Mouse (Mus musculus) limb, embryonic 12.5 days (tissue): Measurements from ENCODE around the gene Mettl2. TPM values are rescaled to one million over a fixed set of nuclear protein-coding genes. Genes with fewer than 3 reads are reported as not detected.
"Not testable (repeated sequence)": the region's sequence is repeated elsewhere in the genome, so short reads cannot be mapped to it uniquely, and the experiment has no call there.

Source experiments
- ATAC-seq: fragments of 200-750 bp; cut with Nextera tagmentation; 2 replicates; pipeline ENCODE4 v1.8.0; 2017; ENCODE audit warnings: low read depth, moderate TSS enrichment; ENCODE audit not compliant: insufficient number of reproducible peaks, insufficient read depth, low FRiP score, low TSS enrichment
- H3K27ac ChIP-seq: fragments of 300-500 bp; sonication (generic); 2 replicates; pipeline ENCODE4 v1.5.1; 2016; ENCODE audit warnings: mild to moderate bottlenecking, moderate library complexity
- H3K27me3 ChIP-seq: fragments of 300-500 bp; sonication (generic); 2 replicates; pipeline ENCODE4 v1.6.1; 2016; ENCODE audit warnings: mild to moderate bottlenecking, moderate library complexity
- H3K36me3 ChIP-seq: fragments of 300-500 bp; sonication (generic); 2 replicates; pipeline ENCODE4 v1.6.1; 2016; ENCODE audit warnings: mild to moderate bottlenecking, moderate library complexity
- H3K4me1 ChIP-seq: fragments of 300-500 bp; sonication (generic); replicated peaks from 2 replicates; pipeline ENCODE4 v1.6.1; 2016
- H3K4me2 ChIP-seq: fragments of 300-500 bp; sonication (generic); 2 replicates; pipeline ENCODE4 v1.6.1; 2016; ENCODE audit warnings: mild to moderate bottlenecking, moderate library complexity
- H3K4me3 ChIP-seq: fragments of 300-500 bp; sonication (generic); replicated peaks from 2 replicates; pipeline ENCODE4 v1.5.1; 2016; ENCODE audit warnings: mild to moderate bottlenecking
- H3K9ac ChIP-seq: fragments of 300-500 bp; sonication (generic); replicated peaks from 2 replicates; pipeline ENCODE4 v1.6.1; 2016; ENCODE audit warnings: mild to moderate bottlenecking, moderate library complexity
- H3K9me3 ChIP-seq: fragments of 300-500 bp; sonication (generic); 2 replicates; pipeline ENCODE4 v1.6.1; 2016; ENCODE audit warnings: mild to moderate bottlenecking, moderate library complexity
- WGBS: fragments of 180-500 bp; shearing (Covaris S2); methylation state at CpG from one replicate; pipeline ENCODE4 v1.1.7; 2016; 5-methylcytosine and 5-hydroxymethylcytosine counted together
- polyA plus RNA-seq: library from polyadenylated mRNA; unstranded; fragments of >200 nt; fragmentation: Nextera tagmentation; extraction: Ambion mirVana; gene quantifications from 2 replicates; pipeline ENCODE4 v1.2.1, GENCODE M21; 2016

The Mettl2 gene
- 49.6 and 55.2 TPM in 2 replicates for polyA plus RNA-seq

DNA sequence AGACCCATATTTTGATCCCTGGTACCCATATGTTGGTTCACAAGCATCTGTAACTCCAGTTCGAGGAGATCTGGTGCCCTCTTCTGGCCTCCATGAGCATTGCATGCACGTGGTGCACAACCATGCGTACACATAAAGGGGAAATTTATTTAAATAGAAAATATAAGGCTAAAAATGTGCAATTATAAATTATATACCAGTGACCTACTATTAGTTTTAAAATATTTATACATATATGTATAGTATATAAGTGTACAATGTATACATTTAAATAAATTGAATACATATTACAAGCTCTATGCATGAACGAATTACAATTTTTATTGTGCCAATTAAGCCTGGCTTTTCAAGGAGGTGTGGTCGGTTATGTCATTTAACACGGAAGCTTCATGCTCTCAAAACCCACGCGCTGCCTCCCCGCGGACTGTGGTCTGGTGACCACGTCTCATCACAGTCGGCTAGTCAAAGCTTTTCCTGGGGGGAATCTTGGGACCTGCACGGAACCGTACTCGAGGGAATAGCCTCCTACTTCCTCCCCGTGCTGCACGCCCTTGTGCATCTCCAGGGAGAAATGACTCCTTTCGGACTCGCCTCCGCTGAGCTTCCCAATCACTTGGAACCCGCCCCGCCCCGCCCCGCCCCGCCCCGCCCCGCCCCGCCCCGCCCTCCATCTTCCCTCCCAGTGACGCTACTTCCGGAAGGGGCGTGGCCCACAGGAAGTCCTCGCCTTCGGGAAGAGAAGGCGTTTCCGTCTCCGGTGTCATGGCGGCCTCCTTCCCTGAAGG lies at the start of gene Mettl2:
Gene Mettl2 (plus strand): TSS at position 691 of the 785 bp plus-strand sequence.
- peaks cover 25% of the 10 kb centered on the region for H3K36me3 ChIP-seq
- peak within 1 kb of the TSS; percentile 89 for H3K4me2 ChIP-seq
- H3K27ac ChIP-seq: 0 out of 2 replicates have a peak within 1 kb of the TSS, but pooled peaks have one; percentile 35
- WGBS: 2% methylated on average over 31 of the region's 38 CpGs
- peak within 1 kb of the TSS; percentile 77 for H3K9ac ChIP-seq
- peak within 1 kb of the TSS; percentile 97 for H3K4me3 ChIP-seq
- no peaks in the 10 kb centered on the region for H3K9me3 ChIP-seq
- H3K27me3 ChIP-seq: no peaks in the 10 kb centered on the region
- H3K4me1 ChIP-seq: peaks cover 11% of the 10 kb centered on the region
- peak; percentile 75 for ATAC-seq

DNA sequence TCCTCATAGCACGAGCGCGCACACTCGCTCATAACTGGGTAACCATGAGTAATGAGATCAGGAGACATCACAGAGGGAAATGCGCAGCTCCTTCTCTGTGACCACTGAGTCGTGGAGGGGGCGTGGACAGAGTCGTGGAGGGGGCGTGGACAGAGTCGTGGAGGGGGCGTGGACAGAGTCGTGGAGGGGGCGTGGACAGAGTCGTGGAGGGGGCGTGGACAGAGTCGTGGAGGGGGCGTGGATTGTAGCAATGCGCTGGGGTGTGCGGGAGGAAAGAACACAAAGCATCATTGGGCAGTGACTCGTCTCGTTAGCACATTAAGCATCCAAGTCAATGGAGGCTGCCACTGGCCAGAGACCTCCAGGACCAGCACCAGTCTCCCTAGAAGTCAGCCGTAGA lies 13.8 kb upstream of the Mettl2 start:
- ATAC-seq, H3K36me3 ChIP-seq, H3K4me1 ChIP-seq, H3K27me3 ChIP-seq, H3K9me3 ChIP-seq, H3K4me2 ChIP-seq, H3K9ac ChIP-seq, H3K27ac ChIP-seq, H3K4me3 ChIP-seq: not testable (repeated sequence)
- WGBS: 77% methylated on average over 22 of the region's 22 CpGs

DNA sequence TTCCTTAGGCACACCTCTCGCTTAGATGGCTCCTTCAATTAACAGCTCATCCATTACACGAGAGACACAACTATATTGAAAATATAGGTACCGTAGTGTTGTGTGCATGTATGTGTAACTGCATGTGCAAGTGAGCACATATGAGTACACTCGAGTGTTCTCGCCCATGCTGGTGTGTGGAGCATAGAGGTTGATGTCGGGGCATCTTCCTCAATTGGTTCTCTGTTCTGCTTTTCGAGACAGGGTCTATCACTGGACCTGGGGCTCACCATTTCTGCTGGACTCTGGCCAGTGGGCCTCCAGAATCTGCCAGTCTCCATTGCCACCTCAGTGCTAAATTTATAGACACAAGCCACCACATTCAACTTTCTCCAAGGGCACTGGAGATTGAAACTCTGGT lies 8.4 kb upstream of the Mettl2 start:
- 86% methylated on average over 7 of the region's 7 CpGs for WGBS

DNA sequence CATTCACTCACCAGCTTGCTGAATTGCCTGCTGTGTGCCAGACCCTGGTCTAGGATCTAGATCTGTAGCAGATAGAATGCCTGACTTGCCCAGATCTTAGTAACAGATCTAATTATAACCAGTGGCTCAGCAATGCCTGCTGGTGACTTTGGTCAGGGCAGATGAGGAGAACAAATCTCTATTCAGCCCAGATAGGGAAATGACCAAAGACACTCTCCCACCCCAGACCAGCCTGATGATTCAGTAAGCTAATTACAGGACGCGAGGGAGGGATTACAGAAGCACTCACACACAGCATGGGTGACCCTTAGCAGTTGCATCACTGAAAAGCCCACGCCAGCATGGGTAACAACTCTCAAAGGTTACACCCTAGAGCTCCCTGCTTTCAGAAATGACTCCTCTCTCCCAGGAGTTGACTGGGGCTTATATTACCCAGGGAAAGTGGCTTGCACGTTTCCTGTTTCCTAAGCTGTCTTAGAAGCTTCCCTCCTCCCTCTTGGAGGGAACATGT lies 5.6 kb upstream of the Mettl2 start:
- 30% methylated on average over 4 of the region's 4 CpGs for WGBS
- Histone ChIP-seq H3K27ac (no peak overlapping the region), H3K4me1 (no peaks in the 10 kb centered on the region), H3K4me3 (no peak overlapping the region), H3K36me3 (no peaks in the 10 kb centered on the region), H3K4me2 (no peak overlapping the region), H3K9me3 (no peaks in the 10 kb centered on the region), H3K9ac (no peak overlapping the region), H3K27me3 (no peaks in the 10 kb centered on the region)
- no peak for ATAC-seq

More for the DNA sequence above, 8.4 kb upstream of the Mettl2 start:
- H3K27me3 ChIP-seq: no peaks in the 10 kb centered on the region
- H3K36me3 ChIP-seq: no peaks in the 10 kb centered on the region
- no peak for ATAC-seq
- H3K9ac ChIP-seq: no peak overlapping the region
- H3K9me3 ChIP-seq: no peaks in the 10 kb centered on the region
- H3K27ac ChIP-seq: no peak overlapping the region
- no peaks in the 10 kb centered on the region for H3K4me1 ChIP-seq
- no peak overlapping the region for H3K4me3 ChIP-seq
- H3K4me2 ChIP-seq: no peak overlapping the region

DNA sequence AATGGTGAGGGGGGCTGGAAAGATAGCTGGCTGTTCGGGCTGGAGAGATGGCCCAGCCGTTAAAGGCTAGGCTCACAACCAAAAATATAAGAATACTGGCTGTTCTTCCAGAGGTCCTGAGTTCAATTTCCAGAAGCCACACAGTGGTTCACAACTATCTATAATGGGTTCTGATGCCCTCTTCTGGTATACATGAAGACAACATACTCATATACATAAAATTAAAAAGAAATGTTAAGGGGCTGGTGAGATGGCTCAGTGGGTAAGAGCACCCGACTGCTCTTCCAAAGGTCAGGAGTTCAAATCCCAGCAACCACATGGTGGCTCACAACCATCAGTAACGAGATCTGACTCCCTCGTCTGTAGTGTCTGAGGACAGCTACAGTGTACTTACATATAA lies 4.4 kb upstream of the Mettl2 start:
- H3K9ac ChIP-seq, H3K4me2 ChIP-seq, H3K4me1 ChIP-seq, H3K27me3 ChIP-seq, H3K27ac ChIP-seq, ATAC-seq, H3K4me3 ChIP-seq, H3K9me3 ChIP-seq, H3K36me3 ChIP-seq: not testable (repeated sequence)
- WGBS: 73% methylated on average over 5 of the region's 5 CpGs

DNA sequence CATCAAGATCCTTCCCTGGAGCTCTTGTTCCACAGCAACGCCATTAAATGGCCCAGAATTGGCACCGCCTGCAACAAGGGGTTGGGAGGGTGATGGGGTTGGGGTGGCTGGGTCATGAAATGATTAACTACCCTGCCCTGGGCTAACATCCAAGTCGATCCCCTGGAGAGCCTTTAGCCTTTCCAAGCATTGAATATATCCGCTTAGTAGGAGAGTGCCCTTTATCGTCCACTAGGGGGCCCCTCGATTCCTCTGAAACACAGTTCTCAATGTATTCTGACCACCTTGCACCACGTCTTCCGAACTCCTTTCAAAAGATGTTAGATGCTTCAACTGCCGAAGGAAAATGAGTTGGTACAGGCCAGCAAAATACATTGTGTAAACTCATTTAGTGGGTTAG lies 2.2 kb upstream of the Mettl2 start:
- ATAC-seq: 0 out of 2 replicates have a peak, but pooled peaks have one; percentile 48
- 5% methylated on average over 9 of the region's 9 CpGs for WGBS
- no peak overlapping the region for H3K4me3 ChIP-seq
- no peak overlapping the region for H3K9ac ChIP-seq
- H3K9me3 ChIP-seq: no peaks in the 10 kb centered on the region
- no peaks in the 10 kb centered on the region for H3K27me3 ChIP-seq
- H3K27ac ChIP-seq: no peak overlapping the region
- H3K4me1 ChIP-seq: peaks cover 11% of the 10 kb centered on the region
- no peak overlapping the region for H3K4me2 ChIP-seq
- H3K36me3 ChIP-seq: peaks cover 6% of the 10 kb centered on the region; the same call in 1 of the 2 replicates

DNA sequence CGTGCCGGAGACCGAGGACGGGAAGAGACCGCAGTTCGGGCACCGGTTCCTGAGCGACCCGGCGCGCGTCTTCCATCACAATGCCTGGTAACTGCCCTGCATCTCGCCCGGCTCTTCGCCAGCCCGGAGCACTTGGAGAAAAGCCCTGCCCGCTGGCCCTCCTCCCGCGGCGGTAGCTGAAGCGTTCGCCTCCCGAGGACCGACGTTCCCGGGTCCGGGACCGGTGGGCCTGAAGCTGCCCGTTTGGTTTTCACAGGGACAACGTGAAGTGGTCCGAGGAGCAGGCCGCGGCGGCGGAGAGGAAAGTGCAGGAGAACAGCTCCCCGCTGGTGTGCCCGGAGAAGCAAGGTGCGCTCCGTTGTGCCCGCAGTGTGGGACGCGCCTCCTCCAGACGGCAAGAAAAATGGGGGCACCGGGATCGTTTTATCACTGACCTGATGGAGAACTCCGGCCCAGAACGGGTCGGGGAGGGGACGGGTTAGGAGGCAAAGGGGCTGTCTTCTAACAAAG lies 350 bp downstream of the Mettl2 start:
- WGBS: under 1% methylated on average over 49 of the region's 49 CpGs
- H3K36me3 ChIP-seq: peaks cover 31% of the 10 kb centered on the region
- peak overlapping the region; percentile 89 for H3K4me2 ChIP-seq
- peak overlapping the region; percentile 77 for H3K9ac ChIP-seq
- H3K27me3 ChIP-seq: no peaks in the 10 kb centered on the region
- H3K27ac ChIP-seq: no peak overlapping the region
- no peak for ATAC-seq
- no peaks in the 10 kb centered on the region for H3K9me3 ChIP-seq
- peak overlapping the region; percentile 97 for H3K4me3 ChIP-seq
- peaks cover 11% of the 10 kb centered on the region for H3K4me1 ChIP-seq

DNA sequence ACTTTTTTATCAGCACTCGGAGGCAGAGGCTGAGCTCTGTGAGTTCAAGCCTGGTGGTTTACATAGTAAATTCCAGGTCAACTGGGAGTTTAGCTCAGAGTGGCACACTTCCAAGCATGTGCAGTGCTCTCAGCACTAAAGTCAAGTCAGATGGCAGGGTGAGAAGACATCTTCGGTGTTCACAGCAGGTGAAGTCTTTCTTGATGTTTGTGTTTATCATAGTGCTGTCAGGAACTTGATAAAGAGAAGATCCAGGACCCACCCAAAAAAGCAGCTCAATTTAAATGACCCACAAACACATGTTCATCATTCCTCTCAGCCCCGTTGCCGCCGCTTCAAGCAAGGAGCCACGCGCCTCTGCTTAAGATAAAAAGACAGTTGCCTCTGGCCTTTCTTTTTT lies 9.5 kb downstream of the Mettl2 start:
- H3K9me3 ChIP-seq: no peaks in the 10 kb centered on the region
- H3K4me3 ChIP-seq: no peak overlapping the region
- H3K36me3 ChIP-seq: peaks cover 98% of the 10 kb centered on the region
- WGBS: 95% methylated on average over 7 of the region's 7 CpGs
- H3K27me3 ChIP-seq: no peaks in the 10 kb centered on the region
- no peak overlapping the region for H3K4me2 ChIP-seq
- no peaks in the 10 kb centered on the region for H3K4me1 ChIP-seq
- H3K9ac ChIP-seq: no peak overlapping the region
- H3K27ac ChIP-seq: no peak overlapping the region
- ATAC-seq: no peak

DNA sequence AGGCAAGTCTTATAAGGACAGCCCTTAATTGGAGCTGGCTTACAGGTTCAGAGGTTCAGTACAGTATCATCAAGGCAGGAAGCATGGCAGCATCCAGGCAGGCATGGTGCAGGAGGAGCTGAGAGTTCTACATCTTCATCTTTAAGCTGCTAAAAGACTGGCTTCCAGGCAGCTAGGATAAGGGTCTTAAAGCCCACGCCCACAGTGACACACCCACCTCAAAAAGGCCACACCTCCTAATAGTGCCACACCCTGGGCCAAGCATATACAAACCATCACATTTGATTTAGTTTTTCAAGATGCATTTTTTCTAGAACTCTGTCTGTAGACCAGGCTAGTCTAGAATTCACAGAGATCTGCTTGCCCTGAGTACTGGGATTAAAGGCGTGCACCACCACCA lies 11.0 kb downstream of the Mettl2 start:
- not testable (repeated sequence) for H3K4me1 ChIP-seq, H3K9ac ChIP-seq, H3K9me3 ChIP-seq, ATAC-seq, H3K4me2 ChIP-seq, H3K27ac ChIP-seq, H3K4me3 ChIP-seq, H3K27me3 ChIP-seq
- WGBS: 91% methylated on average over 2 of the region's 2 CpGs
- peaks cover 96% of the 10 kb centered on the region for H3K36me3 ChIP-seq

DNA sequence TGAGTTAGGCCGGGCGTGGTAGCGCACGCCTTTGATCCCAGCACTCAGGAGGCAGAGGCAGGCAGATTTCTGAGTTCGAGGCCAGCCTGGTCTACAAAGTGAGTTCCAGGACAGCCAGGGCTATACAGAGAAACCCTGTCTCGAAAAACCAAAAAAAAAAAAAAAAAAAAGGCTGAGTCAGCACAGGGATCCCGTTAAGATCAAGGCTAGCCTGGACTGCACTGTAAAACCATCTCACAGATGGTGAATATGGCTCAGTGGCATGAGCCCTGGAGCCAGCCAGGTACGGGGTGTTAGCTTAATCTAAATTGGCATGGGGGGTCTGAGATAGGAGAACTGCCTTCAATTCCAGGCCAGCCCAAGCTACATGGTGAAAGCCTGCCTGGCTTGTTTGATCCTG lies 14.3 kb downstream of the Mettl2 start:
- H3K27ac ChIP-seq, ATAC-seq, H3K9ac ChIP-seq, H3K4me2 ChIP-seq, H3K4me1 ChIP-seq, H3K4me3 ChIP-seq, H3K9me3 ChIP-seq, H3K27me3 ChIP-seq: not testable (repeated sequence)
- peaks cover 64% of the 10 kb centered on the region for H3K36me3 ChIP-seq
- WGBS: 90% methylated on average over 8 of the region's 8 CpGs

DNA sequence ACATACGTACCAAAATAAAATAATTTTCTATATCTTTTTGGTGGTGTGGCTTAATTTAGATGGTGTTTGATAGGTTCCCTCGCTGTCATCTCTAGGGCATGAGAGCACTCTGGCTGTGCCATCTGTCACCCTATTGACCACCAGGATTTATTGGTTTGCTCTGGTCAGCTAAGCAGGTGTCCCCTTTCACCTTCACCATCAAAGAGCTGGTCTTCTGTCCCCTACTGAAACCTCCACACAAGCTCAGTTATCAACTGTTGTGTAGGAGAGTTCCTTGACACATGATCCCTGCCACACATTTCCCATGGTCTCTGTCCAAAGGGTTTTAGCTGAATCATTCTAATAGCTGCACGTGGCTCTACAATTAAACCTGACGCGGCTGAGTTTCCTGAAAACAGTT lies 14.9 kb downstream of the Mettl2 start:
- Histone ChIP-seq H3K36me3 (peaks cover 58% of the 10 kb centered on the region), H3K9ac (no peak overlapping the region), H3K4me3 (no peak overlapping the region), H3K9me3 (no peaks in the 10 kb centered on the region), H3K27ac (no peak overlapping the region), H3K4me2 (no peak overlapping the region), H3K27me3 (peaks cover 10% of the 10 kb centered on the region; the same call in 1 of the 2 replicates), H3K4me1 (no peaks in the 10 kb centered on the region)
- WGBS: 87% methylated on average over 5 of the region's 5 CpGs
- no peak for ATAC-seq
